In the genomic region with DNA sequence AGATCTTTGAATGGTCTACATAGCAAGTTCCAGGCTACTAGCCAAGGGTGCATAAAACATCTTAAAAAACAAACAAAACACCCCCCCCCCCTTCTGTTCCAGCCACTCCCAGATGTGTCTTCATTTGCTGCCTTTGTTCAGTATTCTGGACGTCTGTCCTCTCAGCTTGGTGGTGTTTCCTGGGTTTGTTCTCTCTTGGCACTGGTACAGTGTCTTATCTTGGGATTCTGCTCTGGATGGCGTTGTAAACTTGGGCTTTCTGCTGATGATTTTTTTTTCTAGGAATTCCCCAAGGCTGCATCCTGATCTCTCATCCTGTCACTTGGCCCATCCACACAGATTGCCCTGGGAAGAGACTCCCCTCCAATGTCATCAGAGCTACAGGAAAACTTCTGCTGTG, we compare ENCODE assay signal across 18 mouse cellular contexts. TPM values are rescaled to one million over a fixed set of nuclear protein-coding genes. Genes with fewer than 3 reads are reported as not detected.
"Had no signal": no experiment of that assay in that cellular context is flagged by ENCODE, and none has a peak within 500 bp of the region (broad histone marks: within the 10 kb centered on the region; RNA-seq: fewer than 3 reads in every experiment).

No protein-coding gene starts in this region.

- H3K4me3 ChIP-seq: hindbrain, embryonic 15.5 days; layer of hippocampus, adult 2 months; limb, embryonic 10.5 days; limb, embryonic 13.5 days; lung, embryonic 15.5 days had no signal

- H3K4me1 ChIP-seq: hindbrain, embryonic 15.5 days; limb, embryonic 10.5 days; limb, embryonic 13.5 days; lung, embryonic 15.5 days had no signal

- H3K4me2 ChIP-seq: hindbrain, embryonic 15.5 days; limb, embryonic 13.5 days; lung, embryonic 15.5 days; midbrain, embryonic 11.5 days had no signal

- H3K9me3 ChIP-seq: hindbrain, embryonic 15.5 days; limb, embryonic 10.5 days; limb, embryonic 13.5 days; lung, embryonic 15.5 days had no signal

- ATAC-seq: intestine, postnatal 0 days had no signal

- H3K27ac ChIP-seq: hindbrain, embryonic 15.5 days; kidney, postnatal 0 days; layer of hippocampus, adult 2 months; limb, embryonic 10.5 days; limb, embryonic 13.5 days; liver, embryonic 14.5 days; lung, embryonic 15.5 days; stomach, postnatal 0 days had no signal

- H3K9ac ChIP-seq: hindbrain, embryonic 15.5 days; limb, embryonic 13.5 days; liver, embryonic 14.5 days; lung, embryonic 15.5 days had no signal

- H3K27me3 ChIP-seq: hindbrain, embryonic 15.5 days; limb, embryonic 13.5 days; lung, embryonic 15.5 days had no signal

- DNase-seq: kidney, adult 8-10 months; layer of hippocampus, adult 9-11 months; midbrain, embryonic 14.5 days; thymus, adult 18-20 months; thymus, postnatal 36 days had no signal

- H3K36me3 ChIP-seq: hindbrain, embryonic 15.5 days; limb, embryonic 10.5 days; limb, embryonic 13.5 days; lung, embryonic 15.5 days had no signal

RNA-seq across cellular contexts. Expression of a gene that starts 7.3 kb away (rescaled TPM):
- polyA plus RNA-seq: limb, embryonic 10.5 days; limb, embryonic 13.5 days; neural tube, embryonic 11.5 days; neural tube, embryonic 14.5 days; stomach, embryonic 14.5 days had no signal
